ENCODE assay signal across 29 mouse cellular contexts in genomic region chr17:84744256-84744655, GRCm38 (mm10).
"Had no signal": no experiment of that assay in that cellular context is flagged by ENCODE, and none has a peak within 500 bp of the region (broad histone marks: within the 10 kb centered on the region; RNA-seq: fewer than 3 reads in every experiment).

No protein-coding gene starts in this region.

- H3K9ac ChIP-seq: limb, embryonic 12.5 days; limb, embryonic 13.5 days; limb, embryonic 15.5 days; liver, embryonic 12.5 days; liver, embryonic 13.5 days; liver, embryonic 14.5 days; liver, embryonic 15.5 days; liver, postnatal 0 days; lung, embryonic 14.5 days; lung, embryonic 15.5 days; midbrain, embryonic 12.5 days; midbrain, embryonic 15.5 days had no signal

- H3K27ac ChIP-seq: left cerebral cortex, adult 2 months; limb, embryonic 10.5 days; limb, embryonic 12.5 days; limb, embryonic 13.5 days; limb, embryonic 15.5 days; liver, embryonic 12.5 days; liver, embryonic 13.5 days; liver, embryonic 14.5 days; liver, embryonic 15.5 days; lung, embryonic 15.5 days; macrophage; midbrain, embryonic 10.5 days; midbrain, embryonic 12.5 days; midbrain, embryonic 15.5 days had no signal

- ATAC-seq: liver, embryonic 12.5 days; liver, postnatal 0 days; lung, postnatal 0 days; midbrain, embryonic 15.5 days; midbrain, embryonic 16.5 days had no signal

- H3K36me3 ChIP-seq: midbrain, embryonic 15.5 days had no signal

- H3K4me1 ChIP-seq: limb, embryonic 12.5 days; limb, embryonic 13.5 days; limb, embryonic 15.5 days had no signal

- DNase-seq: left cerebral cortex, postnatal 4 days; liver; liver, embryonic 13.5 days; liver, postnatal 0 days; lung, adult 18-20 months; lung, adult 2 months; lung, embryonic 14.5 days; lung, postnatal 10 days; lung, postnatal 14 days; lung, postnatal 36 days; lung, postnatal 4 days had no signal

- H3K4me2 ChIP-seq: limb, embryonic 12.5 days; limb, embryonic 13.5 days; limb, embryonic 15.5 days; liver, embryonic 11.5 days; liver, embryonic 12.5 days; liver, embryonic 13.5 days; liver, embryonic 15.5 days; lung, embryonic 14.5 days; lung, embryonic 15.5 days; midbrain, embryonic 12.5 days; midbrain, embryonic 15.5 days had no signal

- H3K4me3 ChIP-seq: left cerebral cortex, adult 2 months; limb, embryonic 10.5 days; limb, embryonic 12.5 days; limb, embryonic 13.5 days; limb, embryonic 15.5 days; liver, embryonic 12.5 days; liver, embryonic 13.5 days; liver, embryonic 15.5 days; lung, embryonic 15.5 days; megakaryocyte, embryonic 14.5 days; midbrain, embryonic 10.5 days; midbrain, embryonic 12.5 days; midbrain, embryonic 15.5 days; myocyte had no signal

- H3K27me3 ChIP-seq: limb, embryonic 12.5 days; limb, embryonic 13.5 days; limb, embryonic 15.5 days; liver, embryonic 12.5 days; liver, embryonic 13.5 days; liver, embryonic 15.5 days; lung, embryonic 15.5 days; megakaryocyte, embryonic 14.5 days; midbrain, embryonic 12.5 days; midbrain, embryonic 15.5 days had no signal

- H3K9me3 ChIP-seq: limb, embryonic 10.5 days; limb, embryonic 12.5 days; limb, embryonic 13.5 days; limb, embryonic 15.5 days; liver, embryonic 12.5 days; liver, embryonic 13.5 days; liver, embryonic 15.5 days; lung, embryonic 15.5 days; megakaryocyte, embryonic 14.5 days; midbrain, embryonic 10.5 days; midbrain, embryonic 12.5 days; midbrain, embryonic 15.5 days had no signal
